Mouse (Mus musculus): ENCODE measurements around the gene Mtmr10. TPM values are rescaled to one million over a fixed set of nuclear protein-coding genes. Genes with fewer than 3 reads are reported as not detected.

Mtmr10 gene
- polyA plus RNA-seq, 1 experiment from 2014 or later: 11.0 TPM

GRCm38 (mm10) chr7:64265502-64266279, 21.8 kb upstream of the Mtmr10 start:
- H3K27ac ChIP-seq (replicated peaks): no peak overlapping the region
- H3K9me3 ChIP-seq: 0 out of 2 replicates have a peak, but pooled peaks cover 6% of the 10 kb centered on the region
- no peak overlapping the region for H3K9ac ChIP-seq
- no peak overlapping the region for H3K4me2 ChIP-seq
- 0 out of 2 replicates have a peak, but pooled peaks cover 5% of the 10 kb centered on the region for H3K4me1 ChIP-seq (replicated peaks)
- no peaks in the 10 kb centered on the region for H3K27me3 ChIP-seq
- WGBS: 85% methylated on average over 13 of the region's 13 CpGs
- H3K36me3 ChIP-seq: no peaks in the 10 kb centered on the region
- no peak for ATAC-seq (ENCODE audit: low FRiP score, low read depth)
- H3K4me3 ChIP-seq: no peak overlapping the region

GRCm38 (mm10) chr7:64266587-64266986, 20.9 kb upstream of the Mtmr10 start:
- H3K36me3 ChIP-seq: no peaks in the 10 kb centered on the region
- ATAC-seq (ENCODE audit: low FRiP score, low read depth): no peak
- H3K9ac ChIP-seq: no peak overlapping the region
- H3K9me3 ChIP-seq: no peaks in the 10 kb centered on the region
- no peak overlapping the region for H3K4me2 ChIP-seq
- whole genome bisulfite sequencing: 91% methylated on average over 4 of the region's 4 CpGs
- no peak overlapping the region for H3K27ac ChIP-seq (replicated peaks)
- no peak overlapping the region for H3K4me3 ChIP-seq
- H3K27me3 ChIP-seq: no peaks in the 10 kb centered on the region
- 0 out of 2 replicates have a peak, but pooled peaks cover 5% of the 10 kb centered on the region for H3K4me1 ChIP-seq (replicated peaks)

- peak; percentile 72 for ATAC-seq (ENCODE audit: low FRiP score, low read depth)
- no peak overlapping the region for H3K4me2 ChIP-seq
- WGBS: 9% methylated on average over 4 of the region's 4 CpGs
- H3K36me3 ChIP-seq: no peaks in the 10 kb centered on the region
- no peak overlapping the region for H3K4me3 ChIP-seq
- no peak overlapping the region for H3K27ac ChIP-seq (replicated peaks)
- no peaks in the 10 kb centered on the region for H3K27me3 ChIP-seq
- no peak overlapping the region for H3K9ac ChIP-seq
- no peaks in the 10 kb centered on the region for H3K9me3 ChIP-seq
- 0 out of 2 replicates have a peak, but pooled peaks cover 5% of the 10 kb centered on the region for H3K4me1 ChIP-seq (replicated peaks)
These were observed 15.5 kb upstream of the Mtmr10 start for GRCm38 (mm10) chr7:64271926-64272325.

- WGBS: 34% methylated on average over 4 of the region's 4 CpGs
- Histone ChIP-seq H3K4me3 (no peak overlapping the region), H3K9ac (no peak overlapping the region), H3K4me1 (replicated peaks) (no peaks in the 10 kb centered on the region), H3K27me3 (no peaks in the 10 kb centered on the region), H3K4me2 (no peak overlapping the region), H3K9me3 (no peaks in the 10 kb centered on the region), H3K36me3 (no peaks in the 10 kb centered on the region), H3K27ac (replicated peaks) (no peak overlapping the region)
- ATAC-seq (ENCODE audit: low FRiP score, low read depth): peak; percentile 62
These were observed 11.9 kb upstream of the Mtmr10 start for GRCm38 (mm10) chr7:64275518-64275917.

GRCm38 (mm10) chr7:64276921-64277320, 10.5 kb upstream of the Mtmr10 start:
- no peaks in the 10 kb centered on the region for H3K36me3 ChIP-seq
- no peak overlapping the region for H3K4me3 ChIP-seq
- H3K27me3 ChIP-seq: no peaks in the 10 kb centered on the region
- H3K9me3 ChIP-seq: no peaks in the 10 kb centered on the region
- H3K27ac ChIP-seq (replicated peaks): no peak overlapping the region
- no peak overlapping the region for H3K4me2 ChIP-seq
- no peaks in the 10 kb centered on the region for H3K4me1 ChIP-seq (replicated peaks)
- H3K9ac ChIP-seq: no peak overlapping the region
- 47% methylated on average over 6 of the region's 6 CpGs for WGBS
- no peak for ATAC-seq (ENCODE audit: low FRiP score, low read depth)

GRCm38 (mm10) chr7:64278526-64278925, 8.9 kb upstream of the Mtmr10 start:
- H3K9me3 ChIP-seq: no peaks in the 10 kb centered on the region
- no peak overlapping the region for H3K4me2 ChIP-seq
- no peak overlapping the region for H3K9ac ChIP-seq
- no peak for ATAC-seq (ENCODE audit: low FRiP score, low read depth)
- H3K36me3 ChIP-seq: no peaks in the 10 kb centered on the region
- no peaks in the 10 kb centered on the region for H3K27me3 ChIP-seq
- no peaks in the 10 kb centered on the region for H3K4me1 ChIP-seq (replicated peaks)
- 95% methylated on average over 1 of the region's 1 CpGs for WGBS
- H3K27ac ChIP-seq (replicated peaks): no peak overlapping the region
- no peak overlapping the region for H3K4me3 ChIP-seq

GRCm38 (mm10) chr7:64279548-64279947, 7.9 kb upstream of the Mtmr10 start:
- Histone ChIP-seq H3K27me3 (no peaks in the 10 kb centered on the region), H3K9ac (no peak overlapping the region), H3K4me2 (no peak overlapping the region), H3K36me3 (no peaks in the 10 kb centered on the region), H3K9me3 (no peaks in the 10 kb centered on the region), H3K27ac (replicated peaks) (no peak overlapping the region), H3K4me3 (no peak overlapping the region), H3K4me1 (replicated peaks) (no peaks in the 10 kb centered on the region)
- WGBS: 80% methylated on average over 3 of the region's 3 CpGs
- ATAC-seq (ENCODE audit: low FRiP score, low read depth): no peak

GRCm38 (mm10) chr7:64286566-64286965, 887 bp upstream of the Mtmr10 start:
- Histone ChIP-seq H3K4me2 (peak overlapping the region; percentile 69), H3K9ac (peak overlapping the region; percentile 76; the same call in 1 of the 2 replicates), H3K4me1 (replicated peaks) (peaks cover 15% of the 10 kb centered on the region), H3K4me3 (peak overlapping the region; percentile 88), H3K9me3 (no peaks in the 10 kb centered on the region), H3K27me3 (no peaks in the 10 kb centered on the region), H3K36me3 (no peaks in the 10 kb centered on the region), H3K27ac (replicated peaks) (0 out of 2 replicates have a peak overlapping the region, but pooled peaks have one; percentile 83)
- ATAC-seq (ENCODE audit: low FRiP score, low read depth): no peak

- Histone ChIP-seq H3K4me2 (no peak overlapping the region), H3K27me3 (no peaks in the 10 kb centered on the region), H3K27ac (replicated peaks) (no peak overlapping the region), H3K9ac (no peak overlapping the region), H3K4me3 (no peak overlapping the region), H3K9me3 (no peaks in the 10 kb centered on the region), H3K4me1 (replicated peaks) (peaks cover 15% of the 10 kb centered on the region), H3K36me3 (no peaks in the 10 kb centered on the region)
- 96% methylated on average over 7 of the region's 7 CpGs for WGBS
- ATAC-seq (ENCODE audit: low FRiP score, low read depth): no peak
These were observed 2.0 kb downstream of the Mtmr10 start for GRCm38 (mm10) chr7:64289416-64289815.

- Histone ChIP-seq H3K4me3 (no peak overlapping the region), H3K9ac (no peak overlapping the region), H3K27ac (replicated peaks) (no peak overlapping the region), H3K4me2 (no peak overlapping the region), H3K4me1 (replicated peaks) (peaks cover 15% of the 10 kb centered on the region), H3K9me3 (no peaks in the 10 kb centered on the region), H3K36me3 (no peaks in the 10 kb centered on the region), H3K27me3 (no peaks in the 10 kb centered on the region)
- no peak for ATAC-seq (ENCODE audit: low FRiP score, low read depth)
- WGBS: 89% methylated on average over 6 of the region's 6 CpGs
These were observed 3.0 kb downstream of the Mtmr10 start for GRCm38 (mm10) chr7:64290431-64290830.

- WGBS: 91% methylated on average over 10 of the region's 10 CpGs
- no peak for ATAC-seq (ENCODE audit: low FRiP score, low read depth)
- Histone ChIP-seq H3K4me3 (no peak overlapping the region), H3K27me3 (no peaks in the 10 kb centered on the region), H3K9ac (no peak overlapping the region), H3K4me1 (replicated peaks) (peaks cover 15% of the 10 kb centered on the region), H3K9me3 (no peaks in the 10 kb centered on the region), H3K4me2 (no peak overlapping the region), H3K36me3 (no peaks in the 10 kb centered on the region), H3K27ac (replicated peaks) (no peak overlapping the region)
These were observed 4.3 kb downstream of the Mtmr10 start for GRCm38 (mm10) chr7:64291722-64292121.

GRCm38 (mm10) chr7:64296286-64297010, 9.0 kb downstream of the Mtmr10 start:
- Histone ChIP-seq H3K27me3 (no peaks in the 10 kb centered on the region), H3K4me3 (no peak overlapping the region), H3K9ac (no peak overlapping the region), H3K27ac (replicated peaks) (peak overlapping the region; percentile 51), H3K4me1 (replicated peaks) (peaks cover 7% of the 10 kb centered on the region; the same call in 1 of the 2 replicates), H3K9me3 (no peaks in the 10 kb centered on the region), H3K4me2 (no peak overlapping the region), H3K36me3 (peaks cover 5% of the 10 kb centered on the region)
- ATAC-seq (ENCODE audit: low FRiP score, low read depth): no peak
- WGBS: 55% methylated on average over 5 of the region's 5 CpGs

Measured in hindbrain, embryonic 15.5 days (tissue).